Mouse (Mus musculus): ENCODE data around the gene Dhdh. TPM values are rescaled to one million over a fixed set of nuclear protein-coding genes. Genes with fewer than 3 reads are reported as not detected.
"Not testable (repeated sequence)": the region's sequence is repeated elsewhere in the genome, so short reads cannot be mapped to it uniquely, and the experiment has no call there.

The Dhdh gene
- polyA plus RNA-seq, 1 experiment from 2014 or later: 3.5 TPM

GRCm38 (mm10) chr7:45522957-45523676, 34.5 kb upstream of the Dhdh start:
- Histone ChIP-seq H3K27ac (no peak overlapping the region), H3K36me3 (no peaks in the 10 kb centered on the region), H3K9ac (no peak overlapping the region), H3K9me3 (no peaks in the 10 kb centered on the region), H3K27me3 (replicated peaks) (no peaks in the 10 kb centered on the region), H3K4me3 (replicated peaks) (peak overlapping the region; percentile 17), H3K4me1 (peaks cover 19% of the 10 kb centered on the region), H3K4me2 (peak overlapping the region; percentile 28)
- WGBS: 62% methylated on average over 18 of the region's 18 CpGs
- no peak for ATAC-seq (ENCODE audit: insufficient read depth, low FRiP score, low read depth)

GRCm38 (mm10) chr7:45522194-45522752, 33.7 kb upstream of the Dhdh start:
- Histone ChIP-seq H3K4me3 (replicated peaks) (peak overlapping the region; percentile 58), H3K9ac (no peak overlapping the region), H3K4me2 (peak overlapping the region; percentile 53), H3K27me3 (replicated peaks) (no peaks in the 10 kb centered on the region), H3K4me1 (peaks cover 19% of the 10 kb centered on the region), H3K9me3 (no peaks in the 10 kb centered on the region), H3K36me3 (no peaks in the 10 kb centered on the region), H3K27ac (peak overlapping the region; percentile 92; the same call in 1 of the 2 replicates)
- ATAC-seq (ENCODE audit: insufficient read depth, low FRiP score, low read depth): no peak
- WGBS: 54% methylated on average over 16 of the region's 16 CpGs

- Histone ChIP-seq H3K36me3 (no peaks in the 10 kb centered on the region), H3K4me2 (peak overlapping the region; percentile 53), H3K9me3 (no peaks in the 10 kb centered on the region), H3K4me1 (peaks cover 19% of the 10 kb centered on the region), H3K27ac (peak overlapping the region; percentile 92), H3K9ac (peak overlapping the region; percentile 50; the same call in 1 of the 2 replicates), H3K4me3 (replicated peaks) (peak overlapping the region; percentile 58), H3K27me3 (replicated peaks) (no peaks in the 10 kb centered on the region)
- peak; percentile 54; the same call in 1 of the 2 replicates for ATAC-seq (ENCODE audit: insufficient read depth, low FRiP score, low read depth)
- under 1% methylated on average over 28 of the region's 28 CpGs for WGBS
These were observed 33.2 kb upstream of the Dhdh start for GRCm38 (mm10) chr7:45521728-45522184.

- peaks cover 20% of the 10 kb centered on the region for H3K4me1 ChIP-seq
- H3K4me2 ChIP-seq: no peak overlapping the region
- no peaks in the 10 kb centered on the region for H3K27me3 ChIP-seq (replicated peaks)
- H3K9me3 ChIP-seq: no peaks in the 10 kb centered on the region
- no peaks in the 10 kb centered on the region for H3K36me3 ChIP-seq
- no peak overlapping the region for H3K9ac ChIP-seq
- H3K27ac ChIP-seq: no peak overlapping the region
- ATAC-seq (ENCODE audit: insufficient read depth, low FRiP score, low read depth): no peak
- no peak overlapping the region for H3K4me3 ChIP-seq (replicated peaks)
- 91% methylated on average over 7 of the region's 7 CpGs for WGBS
These were observed 32.0 kb upstream of the Dhdh start for GRCm38 (mm10) chr7:45520605-45521004.

GRCm38 (mm10) chr7:45519345-45520120, 30.9 kb upstream of the Dhdh start:
- Histone ChIP-seq H3K9me3 (no peaks in the 10 kb centered on the region), H3K36me3 (no peaks in the 10 kb centered on the region), H3K4me3 (replicated peaks) (no peak overlapping the region), H3K4me2 (no peak overlapping the region), H3K4me1 (peaks cover 17% of the 10 kb centered on the region), H3K9ac (no peak overlapping the region), H3K27me3 (replicated peaks) (no peaks in the 10 kb centered on the region), H3K27ac (no peak overlapping the region)
- WGBS: 66% methylated on average over 8 of the region's 8 CpGs
- ATAC-seq (ENCODE audit: insufficient read depth, low FRiP score, low read depth): peak; percentile 24; the same call in 1 of the 2 replicates

GRCm38 (mm10) chr7:45518618-45519017, 30.0 kb upstream of the Dhdh start:
- ATAC-seq (ENCODE audit: insufficient read depth, low FRiP score, low read depth): no peak
- Histone ChIP-seq H3K4me1 (peaks cover 13% of the 10 kb centered on the region), H3K4me2 (no peak overlapping the region), H3K27me3 (replicated peaks) (no peaks in the 10 kb centered on the region), H3K9ac (no peak overlapping the region), H3K36me3 (no peaks in the 10 kb centered on the region), H3K4me3 (replicated peaks) (no peak overlapping the region), H3K9me3 (no peaks in the 10 kb centered on the region), H3K27ac (no peak overlapping the region)
- WGBS: 90% methylated on average over 16 of the region's 16 CpGs

- H3K9ac ChIP-seq; H3K4me2 ChIP-seq; H3K27me3 ChIP-seq (replicated peaks); H3K36me3 ChIP-seq; H3K9me3 ChIP-seq; H3K4me3 ChIP-seq (replicated peaks); H3K4me1 ChIP-seq; H3K27ac ChIP-seq; ATAC-seq (ENCODE audit: insufficient read depth, low FRiP score, low read depth): not testable (repeated sequence)
- WGBS: 70% methylated on average over 5 of the region's 5 CpGs
These were observed 28.2 kb upstream of the Dhdh start for GRCm38 (mm10) chr7:45516846-45517245.

- Histone ChIP-seq H3K4me3 (replicated peaks) (no peak overlapping the region), H3K9me3 (no peaks in the 10 kb centered on the region), H3K27me3 (replicated peaks) (no peaks in the 10 kb centered on the region), H3K4me2 (peak overlapping the region; percentile 34), H3K4me1 (peaks cover 6% of the 10 kb centered on the region), H3K9ac (no peak overlapping the region), H3K36me3 (no peaks in the 10 kb centered on the region), H3K27ac (0 out of 2 replicates have a peak overlapping the region, but pooled peaks have one; percentile 32)
- WGBS: 22% methylated on average over 16 of the region's 16 CpGs
- ATAC-seq (ENCODE audit: insufficient read depth, low FRiP score, low read depth): peak; percentile 51; the same call in 1 of the 2 replicates
These were observed 26.8 kb upstream of the Dhdh start for GRCm38 (mm10) chr7:45515436-45515835.

- Histone ChIP-seq H3K27me3 (replicated peaks) (no peaks in the 10 kb centered on the region), H3K9ac (no peak overlapping the region), H3K4me1 (peaks cover 9% of the 10 kb centered on the region), H3K4me3 (replicated peaks) (no peak overlapping the region), H3K9me3 (no peaks in the 10 kb centered on the region), H3K4me2 (no peak overlapping the region), H3K36me3 (no peaks in the 10 kb centered on the region), H3K27ac (peak overlapping the region; percentile 32; the same call in 1 of the 2 replicates)
- 83% methylated on average over 7 of the region's 7 CpGs for WGBS
- ATAC-seq (ENCODE audit: insufficient read depth, low FRiP score, low read depth): no peak
These were observed 25.8 kb upstream of the Dhdh start for GRCm38 (mm10) chr7:45514411-45514810.

- peak; percentile 86 for ATAC-seq (ENCODE audit: insufficient read depth, low FRiP score, low read depth)
- under 1% methylated on average over 44 of the region's 44 CpGs for WGBS
- no peaks in the 10 kb centered on the region for H3K27me3 ChIP-seq (replicated peaks)
These were observed 21.5 kb upstream of the Dhdh start, which contains the start of gene Nucb1 for GRCm38 (mm10) chr7:45509912-45510787. Nucb1 (minus strand) TSS chr7:45510406.

More at GRCm38 (mm10) chr7:45509912-45510787, 21.5 kb upstream of the Dhdh start, which contains the start of gene Nucb1:
- Histone ChIP-seq H3K9ac (peak within 1 kb of the TSS; percentile 91), H3K4me2 (peak within 1 kb of the TSS; percentile 98), H3K36me3 (peaks cover 13% of the 10 kb centered on the region), H3K4me3 (replicated peaks) (peak within 1 kb of the TSS; percentile 85), H3K4me1 (peaks cover 12% of the 10 kb centered on the region), H3K27ac (peak within 1 kb of the TSS; percentile 96), H3K9me3 (no peaks in the 10 kb centered on the region)

Measured in stomach, embryonic 15.5 days (tissue).